Mouse (Mus musculus) midbrain, embryonic 13.5 days (tissue): ENCODE results near the gene Gm39566. TPM values are rescaled to one million over a fixed set of nuclear protein-coding genes. Genes with fewer than 3 reads are reported as not detected.

Experiments used
- ATAC-seq: fragments of 200-750 bp; cut with Nextera tagmentation; 2 replicates; pipeline ENCODE4 v1.8.0; 2017; ENCODE audit warnings: mild to moderate bottlenecking, moderate TSS enrichment, moderate library complexity
- H3K27ac ChIP-seq: fragments of 300-500 bp; sonication (generic); 2 replicates; pipeline ENCODE4 v1.5.1; 2015; ENCODE audit warnings: inconsistent platforms, mild to moderate bottlenecking, moderate library complexity
- H3K27me3 ChIP-seq: fragments of 300-500 bp; sonication (generic); 2 replicates; pipeline ENCODE4 v1.6.1; 2015; ENCODE audit warnings: mild to moderate bottlenecking, inconsistent platforms
- H3K36me3 ChIP-seq: fragments of 300-500 bp; sonication (generic); 2 replicates; pipeline ENCODE4 v1.6.1; 2015; ENCODE audit warnings: mild to moderate bottlenecking, inconsistent platforms
- H3K4me1 ChIP-seq: fragments of 300-500 bp; sonication (generic); replicated peaks from 2 replicates; pipeline ENCODE4 v1.6.1; 2015; ENCODE audit warnings: inconsistent platforms
- H3K4me2 ChIP-seq: fragments of 300-500 bp; sonication (generic); replicated peaks from 2 replicates; pipeline ENCODE4 v1.6.1; 2015; ENCODE audit warnings: moderate library complexity, mild to moderate bottlenecking, inconsistent platforms
- H3K4me3 ChIP-seq: fragments of 300-500 bp; sonication (generic); replicated peaks from 2 replicates; pipeline ENCODE4 v1.5.1; 2015; ENCODE audit warnings: mild to moderate bottlenecking, inconsistent platforms
- H3K9ac ChIP-seq: fragments of 300-500 bp; sonication (generic); replicated peaks from 2 replicates; pipeline ENCODE4 v1.6.1; 2015; ENCODE audit warnings: mild to moderate bottlenecking, inconsistent platforms
- H3K9me3 ChIP-seq: fragments of 300-500 bp; sonication (generic); 2 replicates; pipeline ENCODE4 v1.6.1; 2016; ENCODE audit warnings: mild to moderate bottlenecking, inconsistent platforms
- WGBS: fragments of 180-500 bp; shearing (Covaris S2); methylation state at CpG from one replicate; pipeline ENCODE4 v1.1.7; 2015; 5-methylcytosine and 5-hydroxymethylcytosine counted together
- polyA plus RNA-seq: library from polyadenylated mRNA; unstranded; fragments of >200 nt; fragmentation: Nextera tagmentation; extraction: Ambion mirVana; gene quantifications from 2 replicates; pipeline ENCODE4 v1.2.1, GENCODE M21; 2015

The Gm39566 gene
- polyA plus RNA-seq, 1 experiment from 2014 or later: not detected

DNA sequence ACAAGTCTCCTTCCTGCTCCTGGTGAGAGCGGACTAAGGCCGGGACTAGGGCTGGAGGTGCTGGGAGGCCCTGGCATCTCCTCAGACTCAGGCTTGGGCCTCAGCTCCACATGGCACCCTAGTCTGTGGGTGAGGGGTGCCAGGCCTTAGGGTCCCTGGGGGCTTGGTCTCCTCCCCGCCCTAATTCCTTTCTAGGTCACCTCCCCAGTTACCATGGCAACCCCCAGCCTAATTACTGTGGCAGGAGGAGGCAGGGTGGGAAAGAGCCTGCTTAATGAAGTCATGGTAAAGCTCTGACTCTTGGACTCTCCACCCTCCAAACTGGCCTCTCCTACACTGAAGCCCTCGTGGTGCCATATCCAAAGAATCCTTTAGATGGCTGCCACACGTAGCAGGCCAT, 13.7 kb upstream of the Gm39566 start:
- Histone ChIP-seq H3K27me3 (no peaks in the 10 kb centered on the region), H3K4me3 (no peak overlapping the region), H3K27ac (no peak overlapping the region), H3K4me2 (no peak overlapping the region), H3K9me3 (no peaks in the 10 kb centered on the region), H3K9ac (no peak overlapping the region), H3K4me1 (peaks cover 32% of the 10 kb centered on the region), H3K36me3 (peaks cover 91% of the 10 kb centered on the region)
- WGBS: 58% methylated on average over 5 of the region's 5 CpGs
- no peak for ATAC-seq

DNA sequence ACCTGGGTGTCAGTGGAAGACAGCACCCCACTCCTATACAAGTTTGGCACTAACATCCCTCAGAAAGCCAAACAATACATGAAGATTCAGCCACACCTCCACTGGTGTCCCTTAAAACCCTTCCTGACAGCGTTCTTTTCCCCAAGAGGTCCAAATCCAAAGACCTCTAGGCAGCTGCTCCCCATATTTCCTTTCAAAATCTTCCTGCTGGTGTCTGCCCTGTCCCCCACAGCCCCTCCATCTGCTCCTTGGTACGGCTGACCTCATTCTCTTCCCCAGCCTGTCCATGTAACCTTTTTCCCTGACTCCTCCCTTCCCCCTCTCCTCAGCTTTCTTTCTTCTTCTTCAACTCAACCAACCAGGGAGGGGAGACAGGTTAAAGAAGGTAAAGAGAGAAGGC, 8.4 kb upstream of the Gm39566 start:
- Histone ChIP-seq H3K36me3 (peaks cover 52% of the 10 kb centered on the region), H3K27me3 (no peaks in the 10 kb centered on the region), H3K4me3 (no peak overlapping the region), H3K9ac (no peak overlapping the region), H3K27ac (no peak overlapping the region), H3K9me3 (no peaks in the 10 kb centered on the region), H3K4me1 (no peaks in the 10 kb centered on the region), H3K4me2 (no peak overlapping the region)
- 80% methylated on average over 2 of the region's 2 CpGs for WGBS
- ATAC-seq: no peak

DNA sequence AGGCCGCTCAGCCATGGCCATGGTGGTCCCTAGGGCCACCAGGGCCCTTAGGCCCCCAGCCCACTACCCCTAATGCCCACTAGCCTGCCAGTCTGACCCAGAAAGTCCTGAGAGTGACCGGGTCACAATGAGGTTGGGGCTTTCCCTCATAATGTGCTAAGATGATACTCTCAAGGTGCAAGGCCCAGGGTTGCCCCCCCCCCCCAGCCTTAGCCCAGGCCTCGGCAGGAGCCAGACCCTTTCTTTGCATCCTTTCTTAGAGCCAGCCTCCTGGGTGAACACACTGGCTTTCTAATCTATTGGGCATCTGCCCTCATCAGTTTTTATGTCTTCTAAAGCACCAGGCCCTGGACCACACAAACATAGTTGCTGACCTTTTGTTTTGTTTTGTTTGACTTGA, 7.0 kb upstream of the Gm39566 start, which contains the start of gene Spem1:
Gene Spem1 (minus strand): TSS at position 101 of the 400 bp plus-strand sequence.
- Histone ChIP-seq H3K27me3 (no peaks in the 10 kb centered on the region), H3K4me2 (no peak within 1 kb of the TSS), H3K9me3 (peaks cover 5% of the 10 kb centered on the region; the same call in 1 of the 2 replicates), H3K27ac (no peak within 1 kb of the TSS), H3K4me1 (no peaks in the 10 kb centered on the region), H3K36me3 (peaks cover 39% of the 10 kb centered on the region), H3K9ac (no peak within 1 kb of the TSS), H3K4me3 (no peak within 1 kb of the TSS)
- no peak for ATAC-seq
- 92% methylated on average over 3 of the region's 3 CpGs for WGBS

DNA sequence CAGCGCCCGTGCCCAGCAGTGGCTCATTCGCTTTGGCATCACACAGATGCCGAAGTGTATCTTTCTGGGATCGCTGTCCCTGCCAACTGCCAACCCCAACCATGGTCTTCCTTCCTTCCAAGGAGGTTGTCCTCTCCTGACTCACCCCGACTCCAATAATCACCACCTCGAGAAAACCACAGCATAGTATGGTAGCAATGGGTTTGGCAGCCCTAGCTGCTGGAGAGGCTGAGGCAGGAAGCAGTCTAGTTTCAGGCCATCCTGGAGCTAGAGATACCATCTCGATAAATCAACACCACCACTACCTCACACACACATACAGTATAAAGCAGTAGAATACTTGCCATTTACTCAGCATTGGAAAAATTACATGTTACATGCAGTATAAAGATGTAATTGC, 3.8 kb upstream of the Gm39566 start:
- Histone ChIP-seq H3K27ac (no peak overlapping the region), H3K9ac (no peak overlapping the region), H3K27me3 (no peaks in the 10 kb centered on the region), H3K9me3 (peaks cover 5% of the 10 kb centered on the region; the same call in 1 of the 2 replicates), H3K36me3 (peaks cover 6% of the 10 kb centered on the region; the same call in 1 of the 2 replicates), H3K4me1 (no peaks in the 10 kb centered on the region), H3K4me2 (no peak overlapping the region), H3K4me3 (no peak overlapping the region)
- ATAC-seq: no peak
- 86% methylated on average over 8 of the region's 8 CpGs for WGBS

DNA sequence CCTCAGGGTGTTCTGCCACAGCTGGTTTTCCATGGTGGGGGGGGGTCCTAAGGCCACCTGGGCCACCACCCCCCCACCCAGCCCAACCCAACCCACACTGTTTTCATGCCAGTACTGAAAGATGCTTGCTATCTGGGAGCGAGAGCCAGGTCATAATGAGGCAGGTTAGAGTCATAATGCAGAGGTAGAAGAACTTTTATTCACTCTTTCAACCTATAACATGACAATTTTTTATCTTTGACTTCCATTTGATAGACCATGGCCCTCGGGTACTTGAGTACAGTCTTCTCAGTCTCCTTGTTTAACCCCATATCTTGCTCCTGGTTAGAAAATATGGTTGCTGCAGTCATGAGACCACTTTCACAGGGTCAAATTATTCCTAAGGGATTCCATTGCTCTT, 3.3 kb upstream of the Gm39566 start, which contains the start of gene Spem2:
Gene Spem2 (minus strand): TSS at position 101 of the 400 bp plus-strand sequence.
- Histone ChIP-seq H3K4me3 (no peak within 1 kb of the TSS), H3K4me2 (no peak within 1 kb of the TSS), H3K27me3 (no peaks in the 10 kb centered on the region), H3K27ac (no peak within 1 kb of the TSS), H3K36me3 (0 out of 2 replicates have a peak, but pooled peaks cover 2% of the 10 kb centered on the region), H3K9ac (no peak within 1 kb of the TSS), H3K9me3 (peaks cover 5% of the 10 kb centered on the region; the same call in 1 of the 2 replicates), H3K4me1 (no peaks in the 10 kb centered on the region)
- ATAC-seq: no peak
- 83% methylated on average over 2 of the region's 2 CpGs for WGBS

DNA sequence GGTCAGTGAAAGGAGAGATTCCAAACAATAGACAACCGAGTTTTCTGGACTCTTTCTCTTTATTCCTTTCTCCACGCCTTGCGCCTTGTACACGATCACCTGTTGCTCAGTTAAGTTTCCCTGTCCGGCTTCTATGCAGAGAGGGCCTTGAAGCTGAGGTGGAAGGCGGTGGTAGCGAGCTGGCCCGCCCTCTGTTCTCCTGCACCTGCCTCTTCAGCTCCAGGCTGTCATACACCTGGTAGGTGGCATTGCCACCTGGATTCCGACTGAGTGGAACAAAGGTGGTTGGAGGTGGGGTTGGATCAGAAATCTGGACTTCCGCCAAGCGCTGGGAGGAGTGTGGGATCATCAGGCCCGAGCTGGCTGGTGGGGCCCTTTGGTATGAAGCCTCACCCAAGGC, 1.4 kb upstream of the Gm39566 start:
- 93% methylated on average over 12 of the region's 12 CpGs for WGBS
- no peak overlapping the region for H3K27ac ChIP-seq
- H3K4me3 ChIP-seq: no peak overlapping the region
- peaks cover 5% of the 10 kb centered on the region; the same call in 1 of the 2 replicates for H3K9me3 ChIP-seq
- no peaks in the 10 kb centered on the region for H3K4me1 ChIP-seq
- no peak overlapping the region for H3K4me2 ChIP-seq
- H3K36me3 ChIP-seq: no peaks in the 10 kb centered on the region
- no peaks in the 10 kb centered on the region for H3K27me3 ChIP-seq
- ATAC-seq: no peak
- no peak overlapping the region for H3K9ac ChIP-seq

DNA sequence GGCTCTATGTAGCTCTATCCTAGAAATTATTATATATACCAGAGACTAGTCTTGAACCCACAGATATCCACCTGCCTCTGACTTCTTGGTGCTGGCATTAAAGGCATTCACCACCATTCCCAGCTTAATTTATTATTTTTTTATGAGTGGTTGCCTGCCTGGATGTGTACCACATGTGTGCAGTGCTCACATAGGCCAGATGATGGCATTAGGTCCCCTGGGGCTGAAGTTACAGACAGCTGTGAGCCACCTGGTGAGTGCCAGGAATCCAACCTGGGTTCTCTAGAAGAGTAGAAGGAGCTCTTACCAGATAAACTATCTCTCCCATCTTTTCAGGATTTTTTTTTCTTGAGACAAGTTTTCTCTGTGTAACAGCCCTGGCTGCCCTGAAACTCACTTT, 4.8 kb downstream of the Gm39566 start:
- ATAC-seq: no peak
- no peak overlapping the region for H3K4me3 ChIP-seq

DNA sequence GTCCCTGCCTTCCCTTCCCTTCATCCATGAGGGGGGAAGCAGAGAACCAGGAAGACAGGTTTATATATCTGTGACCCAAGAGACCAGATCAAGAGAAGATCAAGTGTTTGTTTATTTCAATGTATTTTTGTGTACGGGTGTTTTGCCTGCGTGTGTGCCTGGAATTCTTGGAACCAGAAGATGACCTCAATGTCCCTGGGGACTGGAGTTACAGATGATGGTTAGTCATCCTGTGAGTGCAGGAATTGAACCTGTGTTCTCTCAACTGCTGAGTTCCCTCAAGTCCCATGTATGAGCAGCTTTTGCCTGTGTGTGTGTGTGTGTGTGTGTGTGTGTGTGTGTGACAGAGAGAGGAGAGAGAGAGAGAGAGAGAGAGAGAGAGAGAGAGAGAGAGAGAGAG, 7.5 kb downstream of the Gm39566 start:
- Histone ChIP-seq H3K27me3 (peaks cover 32% of the 10 kb centered on the region), H3K27ac (no peak overlapping the region)
- ATAC-seq: no peak

More for the DNA sequence above, 4.8 kb downstream of the Gm39566 start:
- Histone ChIP-seq H3K9me3 (no peaks in the 10 kb centered on the region), H3K9ac (no peak overlapping the region), H3K27ac (no peak overlapping the region), H3K27me3 (peaks cover 17% of the 10 kb centered on the region), H3K4me1 (0 out of 2 replicates have a peak, but pooled peaks cover 5% of the 10 kb centered on the region), H3K4me2 (no peak overlapping the region), H3K36me3 (no peaks in the 10 kb centered on the region)

DNA sequence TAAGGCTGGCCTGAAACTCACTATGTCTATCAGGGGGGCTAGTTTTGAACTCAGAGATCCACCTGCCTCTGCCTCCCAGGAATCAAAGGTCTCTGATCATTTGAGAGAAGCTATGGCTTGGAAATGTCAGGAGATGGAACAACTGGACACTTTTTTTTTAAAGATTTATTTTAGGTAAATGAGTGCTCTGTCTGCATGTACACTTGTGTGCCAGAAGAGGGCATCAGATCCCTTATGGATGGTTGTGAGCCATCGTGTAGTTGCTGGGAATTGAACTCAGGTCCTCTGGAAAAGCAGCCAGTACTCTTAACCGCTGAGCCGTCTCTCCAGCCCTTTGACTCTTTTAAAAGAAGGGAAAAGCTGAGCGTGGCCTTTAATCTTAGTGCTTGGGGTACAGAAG, 8.7 kb downstream of the Gm39566 start:
- no peaks in the 10 kb centered on the region for H3K9me3 ChIP-seq
- H3K4me1 ChIP-seq: peaks cover 44% of the 10 kb centered on the region
- ATAC-seq: no peak
- no peak overlapping the region for H3K9ac ChIP-seq
- H3K27me3 ChIP-seq: peaks cover 42% of the 10 kb centered on the region
- H3K36me3 ChIP-seq: no peaks in the 10 kb centered on the region
- H3K4me3 ChIP-seq: no peak overlapping the region
- 80% methylated on average over 4 of the region's 4 CpGs for WGBS
- H3K27ac ChIP-seq: no peak overlapping the region
- no peak overlapping the region for H3K4me2 ChIP-seq

More for the DNA sequence above, 7.5 kb downstream of the Gm39566 start:
- WGBS: 85% methylated on average over 2 of the region's 2 CpGs
- no peaks in the 10 kb centered on the region for H3K9me3 ChIP-seq
- no peak overlapping the region for H3K9ac ChIP-seq
- no peaks in the 10 kb centered on the region for H3K36me3 ChIP-seq
- H3K4me2 ChIP-seq: no peak overlapping the region
- H3K4me3 ChIP-seq: no peak overlapping the region
- H3K4me1 ChIP-seq: peaks cover 31% of the 10 kb centered on the region

DNA sequence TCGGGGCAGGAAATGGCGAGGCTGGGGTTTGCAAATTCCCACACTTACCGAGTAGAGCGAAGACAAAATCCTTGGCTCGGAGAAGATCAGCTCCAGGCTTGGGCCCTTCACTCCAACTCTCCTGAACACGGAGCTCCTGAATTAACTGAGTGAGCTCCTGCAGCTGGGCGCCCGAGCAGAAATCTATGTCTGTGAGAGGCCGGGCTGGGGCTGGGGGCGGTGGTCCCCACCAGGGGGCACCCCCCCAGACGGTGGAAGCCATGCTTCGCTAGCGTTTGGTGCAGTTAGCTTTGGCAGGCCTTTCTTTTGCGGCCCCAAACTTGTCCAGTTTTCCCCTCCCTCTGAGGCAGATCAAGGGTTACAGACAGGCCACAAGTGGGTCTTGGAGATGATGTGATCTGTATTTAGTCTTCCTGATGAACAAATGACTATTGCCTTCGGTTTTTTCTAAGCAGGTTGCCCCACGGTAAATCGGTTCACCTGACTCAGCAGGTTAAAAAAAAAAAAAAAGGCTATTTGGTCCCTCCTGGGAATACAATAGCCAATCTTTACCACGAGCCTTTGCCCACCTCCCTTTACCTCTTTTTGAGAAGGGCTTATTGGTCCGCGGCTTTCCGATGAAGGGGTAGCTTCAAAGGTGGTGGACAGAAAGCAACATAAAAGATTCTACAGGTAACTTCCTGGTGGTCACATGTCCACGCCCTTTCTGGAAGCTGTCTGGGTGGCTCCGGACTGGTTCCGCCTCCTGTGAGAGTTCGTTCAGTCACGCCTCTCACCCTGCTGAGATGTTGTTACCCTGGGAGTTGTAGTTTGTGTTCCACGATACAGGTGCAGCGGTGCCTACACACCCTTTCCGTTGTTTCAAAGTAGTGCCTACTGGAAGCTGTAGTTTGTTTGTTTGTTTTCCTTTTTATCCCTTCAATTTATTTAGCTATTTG, 9.9 kb downstream of the Gm39566 start, which contains the start of gene Tmem102:
Gene Tmem102 (minus strand): TSS at position 653 of the 938 bp plus-strand sequence.
- no peak for ATAC-seq
- 6% methylated on average over 29 of the region's 29 CpGs for WGBS
- H3K4me2 ChIP-seq: peak within 1 kb of the TSS; percentile 97
- peak within 1 kb of the TSS; percentile 19; the same call in 1 of the 2 replicates for H3K9ac ChIP-seq
- no peak within 1 kb of the TSS for H3K27ac ChIP-seq
- H3K36me3 ChIP-seq: no peaks in the 10 kb centered on the region
- H3K27me3 ChIP-seq: peaks cover 44% of the 10 kb centered on the region
- H3K4me3 ChIP-seq: peak within 1 kb of the TSS; percentile 59; the same call in 1 of the 2 replicates
- peaks cover 49% of the 10 kb centered on the region for H3K4me1 ChIP-seq
- H3K9me3 ChIP-seq: no peaks in the 10 kb centered on the region

DNA sequence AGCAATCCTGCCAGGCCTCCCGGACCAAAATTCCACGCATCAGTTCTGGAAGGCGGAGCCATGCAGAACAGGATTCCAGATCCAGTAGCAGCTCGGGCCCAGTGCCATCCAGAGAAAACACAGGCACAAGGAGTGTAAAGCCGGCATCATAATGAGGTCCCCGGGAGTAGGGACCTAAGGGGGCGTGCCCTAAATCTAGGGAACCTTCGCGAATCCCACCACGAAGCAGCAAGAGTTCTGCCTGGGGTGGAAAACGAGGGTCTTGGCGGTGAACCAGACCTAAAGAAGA, 10.5 kb downstream of the Gm39566 start:
- ATAC-seq: no peak
- Histone ChIP-seq H3K4me2 (peak overlapping the region; percentile 97), H3K4me3 (peak overlapping the region; percentile 59; the same call in 1 of the 2 replicates), H3K27ac (no peak overlapping the region), H3K36me3 (no peaks in the 10 kb centered on the region), H3K9me3 (no peaks in the 10 kb centered on the region), H3K4me1 (peaks cover 56% of the 10 kb centered on the region), H3K27me3 (peaks cover 44% of the 10 kb centered on the region), H3K9ac (peak overlapping the region; percentile 19; the same call in 1 of the 2 replicates)
- 6% methylated on average over 12 of the region's 12 CpGs for WGBS
